Mouse (Mus musculus) neural tube, embryonic 11.5 days (tissue): ENCODE data around the gene Tubgcp6. TPM values are rescaled to one million over a fixed set of nuclear protein-coding genes. Genes with fewer than 3 reads are reported as not detected.
A peak's percentile ranks its signal among the peaks of the same experiment; 100 is the strongest.

ENCODE experiments used
- ATAC-seq: fragments of 200-750 bp; cut with Nextera tagmentation; 2 replicates; pipeline ENCODE4 v1.8.0; 2017; ENCODE audit warnings: moderate number of reproducible peaks, mild to moderate bottlenecking, moderate TSS enrichment, moderate library complexity; ENCODE audit not compliant: insufficient read depth, low FRiP score, low TSS enrichment
- DNase-seq: peaks from one replicate; pipeline ENCODE4 v3.0.0-alpha.2; 2015; ENCODE audit warnings: low spot score
- H3K27ac ChIP-seq: fragments of 300-500 bp; sonication (generic); 2 replicates; pipeline ENCODE4 v1.5.1; 2014; ENCODE audit warnings: low read depth, mild to moderate bottlenecking, low read length
- H3K27me3 ChIP-seq: fragments of 300-500 bp; sonication (generic); 2 replicates; pipeline ENCODE4 v1.6.1; 2014; ENCODE audit warnings: mild to moderate bottlenecking, low read length, mixed read lengths; ENCODE audit not compliant: control insufficient read depth, insufficient read depth
- H3K36me3 ChIP-seq: fragments of 300-500 bp; sonication (generic); 2 replicates; pipeline ENCODE4 v1.6.1; 2014; ENCODE audit warnings: mild to moderate bottlenecking, low read length, moderate library complexity, mixed read lengths; ENCODE audit not compliant: control insufficient read depth, insufficient read depth
- H3K4me1 ChIP-seq: fragments of 300-500 bp; sonication (generic); 2 replicates; pipeline ENCODE4 v1.6.1; 2014; ENCODE audit warnings: low read length, mixed read lengths; ENCODE audit not compliant: control insufficient read depth, insufficient read depth
- H3K4me2 ChIP-seq: fragments of 300-500 bp; sonication (generic); 2 replicates; pipeline ENCODE4 v1.6.1; 2014; ENCODE audit warnings: low read depth, mild to moderate bottlenecking, moderate library complexity
- H3K4me3 ChIP-seq: fragments of 300-500 bp; sonication (generic); 2 replicates; pipeline ENCODE4 v1.5.1; 2014; ENCODE audit warnings: low read depth, low read length
- H3K9ac ChIP-seq: fragments of 300-500 bp; sonication (generic); 2 replicates; pipeline ENCODE4 v1.6.1; 2014; ENCODE audit warnings: mild to moderate bottlenecking, low read length
- H3K9me3 ChIP-seq: fragments of 300-500 bp; sonication (generic); 2 replicates; pipeline ENCODE4 v1.6.1; 2016; ENCODE audit warnings: low read length; ENCODE audit not compliant: control insufficient read depth
- WGBS: fragments of 180-500 bp; shearing (Covaris S2); extraction: QIAGEN DNeasy Blood & Tissue Kit; methylation state at CpG from one replicate; pipeline ENCODE4 v1.1.7; 2014; 5-methylcytosine and 5-hydroxymethylcytosine counted together
- polyA plus RNA-seq: library from polyadenylated mRNA; unstranded; fragments of >200 nt; fragmentation: Nextera tagmentation; extraction: Ambion mirVana; gene quantifications from 2 replicates; pipeline ENCODE4 v1.2.1, GENCODE M21; 2014

Gene Tubgcp6
- polyA plus RNA-seq, 1 experiment from 2014 or later = 21.1 TPM

DNA sequence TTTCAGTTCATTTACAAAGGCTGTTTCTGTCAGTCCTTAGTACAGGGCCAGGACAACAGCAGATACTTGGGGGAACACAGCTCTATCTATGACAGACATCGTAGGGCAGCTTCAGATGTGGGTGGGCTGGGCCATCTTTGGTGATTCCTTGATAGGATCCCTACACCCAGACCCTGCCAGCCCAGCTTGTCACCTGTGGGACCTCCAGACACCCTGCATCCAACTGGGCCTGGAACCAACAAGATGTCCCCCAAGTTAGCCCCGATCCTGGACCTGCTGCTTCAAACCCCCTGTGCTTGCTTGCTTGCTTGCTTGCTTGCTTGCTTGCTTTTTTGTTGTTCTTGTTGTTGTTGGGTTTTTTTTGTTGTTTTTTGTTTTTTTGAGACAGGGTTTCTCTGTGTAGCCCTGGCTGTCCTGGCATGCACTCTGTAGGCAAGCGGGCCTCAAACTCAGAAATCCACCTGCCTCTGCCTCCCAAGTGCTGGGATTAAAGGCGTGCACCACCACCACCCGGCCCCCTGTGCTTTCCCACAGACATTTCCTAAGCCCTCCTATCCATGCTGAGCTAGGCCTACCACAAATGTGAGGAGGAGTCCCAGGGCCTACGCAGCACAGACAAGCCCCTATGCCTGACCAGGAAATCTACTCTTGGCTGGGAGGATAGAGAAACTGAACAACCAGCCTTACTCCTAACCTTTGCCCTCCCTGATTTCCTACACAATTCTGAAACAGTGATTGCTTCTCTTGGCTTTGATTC is 61.0 kb downstream of the Tubgcp6 start:
- DNase-seq (no peak), ATAC-seq (no peak)
- 92% methylated on average over 6 of the region's 6 CpGs for WGBS
- no peaks in the 10 kb centered on the region for H3K9me3 ChIP-seq
- H3K4me2 ChIP-seq = no peak overlapping the region
- H3K36me3 ChIP-seq = no peaks in the 10 kb centered on the region
- H3K4me3 ChIP-seq = no peak overlapping the region
- no peak overlapping the region for H3K9ac ChIP-seq
- H3K27ac ChIP-seq = no peak overlapping the region
- no peaks in the 10 kb centered on the region; the same call in 1 of the 2 replicates for H3K4me1 ChIP-seq
- peaks cover 28% of the 10 kb centered on the region for H3K27me3 ChIP-seq

DNA sequence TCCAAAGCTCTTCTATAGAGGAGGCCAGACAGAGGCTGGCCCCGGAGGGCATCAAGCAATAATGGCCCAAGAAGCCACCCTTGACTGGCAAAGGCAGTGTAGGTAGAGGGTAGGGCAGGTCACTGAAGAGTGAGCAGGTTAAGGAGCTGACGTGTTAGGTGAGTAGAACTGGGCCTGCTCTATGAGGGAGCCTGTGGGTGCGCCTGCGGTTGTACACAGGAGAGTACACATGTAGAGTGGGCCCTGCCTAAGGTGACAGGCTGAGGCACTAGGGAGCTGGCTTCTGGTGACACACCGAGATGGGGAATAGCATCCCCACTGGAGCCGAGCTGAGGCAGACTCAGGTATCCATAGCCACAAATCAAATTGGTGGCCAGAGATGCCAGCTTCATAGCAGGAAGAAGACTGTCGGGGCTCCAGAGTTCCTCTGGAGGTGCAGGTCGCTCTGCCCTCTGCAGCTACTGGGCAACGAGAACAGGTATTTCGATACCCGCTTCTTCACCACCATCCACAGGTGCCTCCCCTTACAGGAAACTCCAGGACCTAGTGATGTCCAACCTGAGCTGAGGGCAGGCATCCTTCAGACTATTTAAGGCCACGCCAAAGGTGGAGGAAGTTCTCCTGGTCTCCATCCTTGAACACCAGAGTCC is 62.0 kb downstream of the Tubgcp6 start:
- peaks cover 18% of the 10 kb centered on the region for H3K27me3 ChIP-seq
- no peaks in the 10 kb centered on the region for H3K36me3 ChIP-seq
- H3K4me2 ChIP-seq = peak overlapping the region; percentile 86; the same call in 1 of the 2 replicates
- no peaks in the 10 kb centered on the region for H3K9me3 ChIP-seq
- no peaks in the 10 kb centered on the region; the same call in 1 of the 2 replicates for H3K4me1 ChIP-seq
- no peak overlapping the region for H3K4me3 ChIP-seq
- DNase-seq = no peak
- H3K27ac ChIP-seq = no peak overlapping the region
- H3K9ac ChIP-seq = no peak overlapping the region
- 84% methylated on average over 12 of the region's 12 CpGs for WGBS
- no peak for ATAC-seq

DNA sequence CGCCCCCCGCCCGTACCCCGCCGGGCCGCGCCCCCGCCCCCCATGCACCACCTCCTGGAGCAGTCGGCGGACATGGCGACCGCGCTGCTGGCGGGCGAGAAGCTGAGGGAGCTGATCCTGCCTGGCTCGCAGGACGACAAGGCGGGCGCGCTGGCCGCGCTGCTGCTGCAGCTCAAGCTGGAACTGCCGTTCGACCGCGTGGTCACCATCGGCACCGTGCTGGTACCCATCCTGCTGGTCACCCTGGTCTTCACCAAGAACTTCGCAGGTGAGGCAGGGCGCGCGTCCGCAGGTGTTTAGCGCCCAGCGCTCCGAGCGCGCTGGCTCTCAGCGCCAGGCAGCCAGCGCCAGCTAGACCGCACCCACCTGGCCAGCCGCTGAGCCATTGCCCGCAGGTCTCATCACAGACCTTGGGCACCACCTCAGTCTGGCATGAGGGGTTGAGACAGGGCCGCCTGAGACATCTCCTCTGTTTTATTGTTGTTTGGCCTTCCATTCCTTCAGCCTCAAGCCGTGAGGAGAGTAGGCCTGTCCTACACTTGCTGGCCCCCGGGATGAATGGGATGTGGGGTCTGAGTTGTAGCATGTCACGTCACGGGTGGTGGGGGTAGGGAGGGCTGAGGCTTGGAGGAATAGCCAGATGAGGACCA is 62.8 kb downstream of the Tubgcp6 start:
- peaks cover 18% of the 10 kb centered on the region for H3K27me3 ChIP-seq
- ATAC-seq = peak; percentile 50; the same call in 1 of the 2 replicates

DNA sequence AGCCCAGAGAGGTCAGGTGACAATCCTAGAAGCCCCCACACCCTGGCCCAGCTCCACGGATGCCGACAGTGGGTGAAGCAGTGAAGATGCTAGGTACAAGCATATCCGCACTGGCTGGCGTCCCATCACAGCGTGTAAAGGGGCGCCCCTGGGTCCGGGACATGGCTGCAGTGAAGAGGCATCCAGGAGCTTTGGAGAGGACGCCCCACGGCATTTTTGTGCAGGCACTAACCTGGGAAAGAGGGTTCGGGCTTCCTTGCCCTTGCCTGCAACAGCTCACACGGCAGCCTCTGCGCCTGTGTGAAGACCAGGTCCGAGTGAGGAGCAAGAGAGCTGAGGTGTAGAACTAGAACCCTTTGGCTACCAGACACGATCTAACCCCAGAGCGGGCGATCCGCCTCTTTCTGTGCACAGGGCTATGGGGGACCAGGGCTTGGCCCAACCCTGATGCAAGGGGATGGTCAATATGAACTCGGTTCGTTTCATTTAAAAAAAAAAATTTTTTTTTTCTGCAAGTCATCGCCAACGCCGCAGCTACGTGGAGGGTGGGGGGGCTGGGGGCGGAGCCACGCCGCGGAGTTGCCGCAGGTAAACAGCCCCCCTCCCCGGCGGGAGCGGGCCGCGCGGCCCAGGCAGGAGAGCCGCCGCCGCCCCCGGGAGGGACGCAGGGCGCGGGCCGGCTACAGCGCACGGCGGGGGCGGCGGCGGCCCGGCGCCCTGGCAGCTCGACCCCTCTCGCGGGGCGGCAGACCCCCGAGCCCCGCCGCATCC is 63.6 kb downstream of the Tubgcp6 start, which contains the start of gene Panx2:
Gene Panx2 (plus strand): TSS at position 574 of the 771 bp plus-strand sequence.
- ATAC-seq (no peak), DNase-seq (peak; percentile 43)
- H3K4me3 ChIP-seq = peak within 1 kb of the TSS; percentile 77
- no peaks in the 10 kb centered on the region for H3K36me3 ChIP-seq
- no peak within 1 kb of the TSS for H3K27ac ChIP-seq
- under 1% methylated on average over 41 of the region's 57 CpGs for WGBS
- H3K9me3 ChIP-seq = no peaks in the 10 kb centered on the region
- no peaks in the 10 kb centered on the region; the same call in 1 of the 2 replicates for H3K4me1 ChIP-seq
- peak within 1 kb of the TSS; percentile 74 for H3K9ac ChIP-seq
- H3K4me2 ChIP-seq = peak within 1 kb of the TSS; percentile 86
- peaks cover 18% of the 10 kb centered on the region for H3K27me3 ChIP-seq

More for the DNA sequence above, 62.8 kb downstream of the Tubgcp6 start:
- no peaks in the 10 kb centered on the region; the same call in 1 of the 2 replicates for H3K4me1 ChIP-seq
- WGBS = 3% methylated on average over 26 of the region's 48 CpGs
- H3K9ac ChIP-seq = peak overlapping the region; percentile 74
- no peaks in the 10 kb centered on the region for H3K9me3 ChIP-seq
- H3K36me3 ChIP-seq = no peaks in the 10 kb centered on the region
- peak overlapping the region; percentile 86 for H3K4me2 ChIP-seq
- no peak overlapping the region for H3K27ac ChIP-seq
- DNase-seq = peak; percentile 51
- H3K4me3 ChIP-seq = peak overlapping the region; percentile 77

DNA sequence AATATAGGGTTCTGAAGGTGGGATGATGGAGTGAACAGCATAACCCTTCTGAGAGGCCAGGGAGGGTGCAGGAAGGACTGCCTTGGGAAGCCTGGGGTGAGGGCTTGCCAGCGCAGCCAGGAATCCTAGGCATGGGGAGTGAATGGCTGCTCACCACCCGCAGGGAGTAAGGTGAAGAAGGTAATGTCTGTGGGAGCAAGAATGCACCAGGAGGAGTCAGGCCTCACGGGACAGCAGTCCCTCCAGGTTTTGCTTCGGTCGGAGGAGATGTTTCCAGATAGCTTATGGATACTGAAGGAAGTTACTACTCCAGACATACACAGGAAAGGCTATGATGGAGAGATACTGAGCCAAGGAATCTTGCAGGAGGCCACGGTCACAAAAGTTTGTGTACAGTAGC is 64.2 kb downstream of the Tubgcp6 start:
- Histone ChIP-seq H3K4me3 (peak overlapping the region; percentile 77), H3K27me3 (peaks cover 18% of the 10 kb centered on the region), H3K27ac (no peak overlapping the region), H3K4me1 (no peaks in the 10 kb centered on the region; the same call in 1 of the 2 replicates), H3K4me2 (peak overlapping the region; percentile 86; the same call in 1 of the 2 replicates), H3K9me3 (no peaks in the 10 kb centered on the region), H3K36me3 (no peaks in the 10 kb centered on the region), H3K9ac (peak overlapping the region; percentile 74; the same call in 1 of the 2 replicates)
- no peak for ATAC-seq
- no peak for DNase-seq
- 32% methylated on average over 6 of the region's 6 CpGs for whole genome bisulfite sequencing

DNA sequence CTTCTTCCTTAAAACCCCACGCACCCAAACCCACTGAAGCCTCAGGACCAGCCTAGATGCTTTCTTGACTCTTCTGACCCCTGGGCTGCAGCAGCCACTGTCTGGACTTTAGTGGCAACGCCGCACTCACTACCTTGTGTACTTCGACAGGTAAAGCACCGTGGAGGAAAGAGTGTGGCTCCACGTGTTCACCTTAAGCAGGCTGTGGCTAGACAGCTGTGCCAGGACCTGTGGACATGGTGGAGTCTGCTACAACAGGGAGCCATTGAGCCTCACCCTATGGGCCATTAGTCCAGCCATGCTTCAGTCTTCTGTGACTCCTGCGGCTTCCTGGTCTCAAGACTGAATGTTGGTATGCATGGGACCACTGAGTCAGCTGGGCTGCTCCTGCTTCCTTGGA is 68.2 kb downstream of the Tubgcp6 start:
- no peak for DNase-seq
- peaks cover 10% of the 10 kb centered on the region for H3K27me3 ChIP-seq
- H3K27ac ChIP-seq = no peak overlapping the region
- H3K9ac ChIP-seq = no peak overlapping the region
- 89% methylated on average over 7 of the region's 7 CpGs for WGBS
- no peaks in the 10 kb centered on the region; the same call in 1 of the 2 replicates for H3K4me1 ChIP-seq
- no peaks in the 10 kb centered on the region for H3K9me3 ChIP-seq
- H3K36me3 ChIP-seq = no peaks in the 10 kb centered on the region
- H3K4me2 ChIP-seq = no peak overlapping the region
- no peak for ATAC-seq
- no peak overlapping the region for H3K4me3 ChIP-seq
